Mouse (Mus musculus) lung, embryonic 16.5 days (tissue): Measurements from ENCODE around the gene Arid1b. TPM values are rescaled to one million over a fixed set of nuclear protein-coding genes. Genes with fewer than 3 reads are reported as not detected.

Experiments used
- ATAC-seq: fragments of 200-750 bp; cut with Nextera tagmentation; 2 replicates; pipeline ENCODE4 v1.8.0; 2017; ENCODE audit warnings: low read depth, mild to moderate bottlenecking, moderate library complexity
- H3K27ac ChIP-seq: fragments of 300-500 bp; sonication (generic); 2 replicates; pipeline ENCODE4 v1.5.1; 2014; ENCODE audit warnings: mild to moderate bottlenecking, control low read depth, low read length
- H3K27me3 ChIP-seq: fragments of 300-500 bp; sonication (generic); 2 replicates; pipeline ENCODE4 v1.6.1; 2014; ENCODE audit warnings: low read depth, low read length, mixed read lengths; ENCODE audit not compliant: control insufficient read depth, insufficient read depth
- H3K36me3 ChIP-seq: fragments of 300-500 bp; sonication (generic); 2 replicates; pipeline ENCODE4 v1.6.1; 2014; ENCODE audit warnings: low read length; ENCODE audit not compliant: control insufficient read depth, insufficient read depth
- H3K4me1 ChIP-seq: fragments of 300-500 bp; sonication (generic); replicated peaks from 2 replicates; pipeline ENCODE4 v1.6.1; 2014; ENCODE audit warnings: low read length, mixed read lengths; ENCODE audit not compliant: control insufficient read depth, insufficient read depth
- H3K4me2 ChIP-seq: fragments of 300-500 bp; sonication (generic); 2 replicates; pipeline ENCODE4 v1.6.1; 2014; ENCODE audit warnings: low read depth, low read length, control low read depth
- H3K4me3 ChIP-seq: fragments of 300-500 bp; sonication (generic); 2 replicates; pipeline ENCODE4 v1.5.1; 2014; ENCODE audit warnings: mild to moderate bottlenecking, low read length, control low read depth
- H3K9ac ChIP-seq: fragments of 300-500 bp; sonication (generic); 2 replicates; pipeline ENCODE4 v1.6.1; 2014; ENCODE audit warnings: low read length, control low read depth
- H3K9me3 ChIP-seq: fragments of 300-500 bp; sonication (generic); 2 replicates; pipeline ENCODE4 v1.6.1; 2016; ENCODE audit warnings: low read length; ENCODE audit not compliant: control insufficient read depth
- WGBS: fragments of 180-500 bp; shearing (Covaris S2); extraction: QIAGEN DNeasy Blood & Tissue Kit; methylation state at CpG from one replicate; pipeline ENCODE4 v1.1.7; 2014; 5-methylcytosine and 5-hydroxymethylcytosine counted together
- polyA plus RNA-seq: library from polyadenylated mRNA; unstranded; fragments of >200 nt; fragmentation: Nextera tagmentation; extraction: Ambion mirVana; gene quantifications from 2 replicates; pipeline ENCODE4 v1.2.1, GENCODE M21; 2015

Gene Arid1b
- polyA plus RNA-seq, 1 experiment from 2014 or later, result 10.2 TPM

- no peak for ATAC-seq
- Histone ChIP-seq H3K27ac (no peak overlapping the region), H3K4me3 (no peak overlapping the region), H3K9me3 (no peaks in the 10 kb centered on the region), H3K4me1 (peaks cover 49% of the 10 kb centered on the region), H3K4me2 (no peak overlapping the region), H3K9ac (0 out of 2 replicates have a peak overlapping the region, but pooled peaks have one; percentile 22), H3K27me3 (no peaks in the 10 kb centered on the region), H3K36me3 (no peaks in the 10 kb centered on the region)
- WGBS, result 55% methylated on average over 7 of the region's 7 CpGs
Observed at GRCm38 (mm10) chr17:5000871-5001270, 6.7 kb downstream of the Arid1b start.

- Histone ChIP-seq H3K4me1 (peaks cover 54% of the 10 kb centered on the region), H3K36me3 (no peaks in the 10 kb centered on the region), H3K9ac (no peak overlapping the region), H3K9me3 (no peaks in the 10 kb centered on the region), H3K27me3 (no peaks in the 10 kb centered on the region), H3K27ac (no peak overlapping the region), H3K4me2 (no peak overlapping the region), H3K4me3 (no peak overlapping the region)
- ATAC-seq, result no peak
- 28% methylated on average over 9 of the region's 9 CpGs for WGBS
Observed at GRCm38 (mm10) chr17:5001531-5002131, 7.5 kb downstream of the Arid1b start.

- Histone ChIP-seq H3K4me1 (peaks cover 65% of the 10 kb centered on the region), H3K9ac (no peak overlapping the region), H3K27me3 (no peaks in the 10 kb centered on the region), H3K4me3 (no peak overlapping the region), H3K36me3 (no peaks in the 10 kb centered on the region), H3K9me3 (no peaks in the 10 kb centered on the region), H3K27ac (no peak overlapping the region), H3K4me2 (no peak overlapping the region)
- no peak for ATAC-seq
- 71% methylated on average over 10 of the region's 10 CpGs for WGBS
Observed at GRCm38 (mm10) chr17:5002937-5003508, 8.9 kb downstream of the Arid1b start.

- H3K9ac ChIP-seq, result no peak overlapping the region
- H3K4me2 ChIP-seq, result no peak overlapping the region
- WGBS, result 32% methylated on average over 8 of the region's 8 CpGs
- no peak overlapping the region for H3K27ac ChIP-seq
- H3K4me1 ChIP-seq, result peaks cover 74% of the 10 kb centered on the region
- no peak for ATAC-seq
- no peaks in the 10 kb centered on the region for H3K9me3 ChIP-seq
- no peaks in the 10 kb centered on the region for H3K27me3 ChIP-seq
- H3K36me3 ChIP-seq, result no peaks in the 10 kb centered on the region
- no peak overlapping the region for H3K4me3 ChIP-seq
Observed at GRCm38 (mm10) chr17:5004266-5004665, 10.1 kb downstream of the Arid1b start.

- no peak overlapping the region for H3K4me3 ChIP-seq
- ATAC-seq, result no peak
- H3K9ac ChIP-seq, result no peak overlapping the region
- peaks cover 78% of the 10 kb centered on the region for H3K4me1 ChIP-seq
- H3K36me3 ChIP-seq, result no peaks in the 10 kb centered on the region
- H3K9me3 ChIP-seq, result no peaks in the 10 kb centered on the region
- H3K4me2 ChIP-seq, result no peak overlapping the region
- H3K27ac ChIP-seq, result no peak overlapping the region
- H3K27me3 ChIP-seq, result no peaks in the 10 kb centered on the region
- 51% methylated on average over 5 of the region's 5 CpGs for WGBS
Observed at GRCm38 (mm10) chr17:5004706-5005105, 10.6 kb downstream of the Arid1b start.

- no peaks in the 10 kb centered on the region for H3K27me3 ChIP-seq
- no peak overlapping the region for H3K4me3 ChIP-seq
- 57% methylated on average over 3 of the region's 3 CpGs for WGBS
- H3K36me3 ChIP-seq, result no peaks in the 10 kb centered on the region
- H3K4me2 ChIP-seq, result no peak overlapping the region
- no peak for ATAC-seq
- H3K9ac ChIP-seq, result no peak overlapping the region
- peaks cover 76% of the 10 kb centered on the region for H3K4me1 ChIP-seq
- no peaks in the 10 kb centered on the region for H3K9me3 ChIP-seq
- H3K27ac ChIP-seq, result no peak overlapping the region
Observed at GRCm38 (mm10) chr17:5005285-5005684, 11.2 kb downstream of the Arid1b start.

GRCm38 (mm10) chr17:5007156-5007658 is 13.1 kb downstream of the Arid1b start:
- H3K27me3 ChIP-seq, result no peaks in the 10 kb centered on the region
- H3K36me3 ChIP-seq, result no peaks in the 10 kb centered on the region
- peak overlapping the region; percentile 22; the same call in 1 of the 2 replicates for H3K9ac ChIP-seq
- ATAC-seq, result peak; percentile 48
- no peak overlapping the region for H3K27ac ChIP-seq
- H3K4me1 ChIP-seq, result peaks cover 68% of the 10 kb centered on the region
- peak overlapping the region; percentile 12 for H3K4me3 ChIP-seq
- no peaks in the 10 kb centered on the region for H3K9me3 ChIP-seq
- peak overlapping the region; percentile 56 for H3K4me2 ChIP-seq
- WGBS, result 14% methylated on average over 15 of the region's 15 CpGs

- Histone ChIP-seq H3K4me2 (peak overlapping the region; percentile 32), H3K4me3 (no peak overlapping the region), H3K36me3 (no peaks in the 10 kb centered on the region), H3K27ac (peak overlapping the region; percentile 81), H3K4me1 (peaks cover 61% of the 10 kb centered on the region), H3K9ac (0 out of 2 replicates have a peak overlapping the region, but pooled peaks have one; percentile 25), H3K27me3 (no peaks in the 10 kb centered on the region), H3K9me3 (no peaks in the 10 kb centered on the region)
- peak; percentile 84 for ATAC-seq
- 63% methylated on average over 10 of the region's 10 CpGs for WGBS
Observed at GRCm38 (mm10) chr17:5008236-5008635, 14.1 kb downstream of the Arid1b start.

- Histone ChIP-seq H3K27me3 (no peaks in the 10 kb centered on the region), H3K4me3 (no peak overlapping the region), H3K9ac (0 out of 2 replicates have a peak overlapping the region, but pooled peaks have one; percentile 25), H3K4me2 (peak overlapping the region; percentile 32), H3K9me3 (no peaks in the 10 kb centered on the region), H3K4me1 (peaks cover 60% of the 10 kb centered on the region), H3K27ac (peak overlapping the region; percentile 81), H3K36me3 (no peaks in the 10 kb centered on the region)
- 54% methylated on average over 5 of the region's 5 CpGs for WGBS
- peak; percentile 61 for ATAC-seq
Observed at GRCm38 (mm10) chr17:5008761-5009160, 14.6 kb downstream of the Arid1b start.
